8 mouse cellular contexts compared by ENCODE assay signal in genomic region chr8:88201641-88202040, GRCm38 (mm10). TPM values are rescaled to one million over a fixed set of nuclear protein-coding genes. Genes with fewer than 3 reads are reported as not detected.
DNase-seq lines count a peak whose midpoint lies in the region; ATAC-seq and TF ChIP-seq lines count a peak whose summit lies in the region.

No protein-coding gene starts in this region.

- H3K4me2 ChIP-seq in lung, embryonic 15.5 days = peak overlapping the region; percentile 95
- H3K4me2 ChIP-seq in forebrain, embryonic 14.5 days (ENCODE audit: low read length) = peak overlapping the region; percentile 69
- H3K4me2 ChIP-seq in limb, embryonic 12.5 days = peak overlapping the region; percentile 97
- peak overlapping the region; percentile 81 for H3K4me2 ChIP-seq in neural tube, embryonic 14.5 days (ENCODE audit: low read depth, low read length)

- H3K9me3 ChIP-seq in lung, embryonic 15.5 days = no peaks in the 10 kb centered on the region
- no peaks in the 10 kb centered on the region for H3K9me3 ChIP-seq in forebrain, embryonic 14.5 days (replicated peaks; ENCODE audit: control insufficient read depth, low read length)
- H3K9me3 ChIP-seq in limb, embryonic 12.5 days = no peaks in the 10 kb centered on the region
- no peaks in the 10 kb centered on the region for H3K9me3 ChIP-seq in neural tube, embryonic 14.5 days (ENCODE audit: control insufficient read depth, low read length)

- ATAC-seq in lung, embryonic 15.5 days (ENCODE audit: borderline replicate concordance, extremely low read depth, low FRiP score, low TSS enrichment) = no peak
- ATAC-seq in forebrain, embryonic 14.5 days = no peak
- no peak for ATAC-seq in limb, embryonic 12.5 days (ENCODE audit: insufficient number of reproducible peaks, insufficient read depth, low FRiP score, low TSS enrichment, low read depth)
- no peak for ATAC-seq in neural tube, embryonic 14.5 days (ENCODE audit: low read depth)

- H3K4me3 ChIP-seq in lung, embryonic 15.5 days = no peak overlapping the region; the same call in 1 of the 2 replicates
- no peak overlapping the region for H3K4me3 ChIP-seq in lung, adult 2 months (replicated peaks; ENCODE audit: extremely low read depth, low read depth, low read length)
- H3K4me3 ChIP-seq in forebrain, embryonic 14.5 days (ENCODE audit: low read depth, low read length) = peak overlapping the region; percentile 81; the same call in 1 of the 2 replicates
- H3K4me3 ChIP-seq in limb, embryonic 12.5 days (replicated peaks) = peak overlapping the region; percentile 77
- H3K4me3 ChIP-seq in neural tube, embryonic 14.5 days (ENCODE audit: low read depth, low read length) = peak overlapping the region; percentile 51

- no peak for TF ChIP-seq POLR2A in lung, adult 2 months (IDR thresholded peaks at IDR 0.05; ENCODE audit: borderline replicate concordance, extremely low read depth, low read depth, low read length)

- peaks cover 4% of the 10 kb centered on the region; the same call in 1 of the 2 replicates for H3K36me3 ChIP-seq in lung, embryonic 15.5 days
- H3K36me3 ChIP-seq in forebrain, embryonic 14.5 days (ENCODE audit: control insufficient read depth, insufficient read depth, low read length) = no peaks in the 10 kb centered on the region
- H3K36me3 ChIP-seq in limb, embryonic 12.5 days = peaks cover 26% of the 10 kb centered on the region
- 0 out of 2 replicates have a peak, but pooled peaks cover 3% of the 10 kb centered on the region for H3K36me3 ChIP-seq in neural tube, embryonic 14.5 days (ENCODE audit: control insufficient read depth, insufficient read depth, low read length)

- H3K27me3 ChIP-seq in lung, embryonic 15.5 days = no peaks in the 10 kb centered on the region
- no peaks in the 10 kb centered on the region for H3K27me3 ChIP-seq in forebrain, embryonic 14.5 days (replicated peaks; ENCODE audit: control insufficient read depth, insufficient read depth, low read length)
- no peaks in the 10 kb centered on the region for H3K27me3 ChIP-seq in limb, embryonic 12.5 days
- no peaks in the 10 kb centered on the region for H3K27me3 ChIP-seq in neural tube, embryonic 14.5 days (ENCODE audit: control insufficient read depth, insufficient read depth, low read length)

- TF ChIP-seq CTCF in lung, adult 2 months (IDR thresholded peaks at IDR 0.05; ENCODE audit: insufficient read depth, low read length) = no peak

- intact Hi-C loops in gastrocnemius, postnatal 36 days (cut with DNase I) = loop anchor here (5.0 kb wide), 1 partner anchor 41 kb away; no protein-coding TSS in a partner anchor

- WGBS in lung, embryonic 15.5 days = 42% methylated on average over 3 of the region's 3 CpGs
- WGBS in lung, adult 2 months = 43% methylated on average over 3 of the region's 3 CpGs
- WGBS in forebrain, embryonic 14.5 days = 45% methylated on average over 3 of the region's 3 CpGs
- WGBS in limb, embryonic 12.5 days = 44% methylated on average over 3 of the region's 3 CpGs
- WGBS in neural tube, embryonic 14.5 days = 64% methylated on average over 3 of the region's 3 CpGs

- H3K27ac ChIP-seq in lung, embryonic 15.5 days = no peak overlapping the region
- H3K27ac ChIP-seq in forebrain, embryonic 14.5 days (ENCODE audit: low read depth, low read length) = no peak overlapping the region
- no peak overlapping the region for H3K27ac ChIP-seq in limb, embryonic 12.5 days
- no peak overlapping the region for H3K27ac ChIP-seq in neural tube, embryonic 14.5 days (ENCODE audit: low read depth, low read length)

- H3K9ac ChIP-seq in lung, embryonic 15.5 days = no peak overlapping the region
- H3K9ac ChIP-seq in forebrain, embryonic 14.5 days (ENCODE audit: low read length) = no peak overlapping the region
- H3K9ac ChIP-seq in limb, embryonic 12.5 days (replicated peaks) = no peak overlapping the region
- H3K9ac ChIP-seq in neural tube, embryonic 14.5 days (replicated peaks; ENCODE audit: low read depth, low read length) = no peak overlapping the region

- H3K4me1 ChIP-seq in lung, embryonic 15.5 days = peaks cover 33% of the 10 kb centered on the region
- peaks cover 19% of the 10 kb centered on the region for H3K4me1 ChIP-seq in lung, adult 2 months (ENCODE audit: control insufficient read depth, insufficient read depth, low read length)
- peaks cover 18% of the 10 kb centered on the region for H3K4me1 ChIP-seq in forebrain, embryonic 14.5 days (ENCODE audit: control insufficient read depth, insufficient read depth, low read length)
- peaks cover 27% of the 10 kb centered on the region for H3K4me1 ChIP-seq in limb, embryonic 12.5 days (replicated peaks)
- peaks cover 24% of the 10 kb centered on the region for H3K4me1 ChIP-seq in neural tube, embryonic 14.5 days (ENCODE audit: control insufficient read depth, insufficient read depth, low read length)

- no peak for DNase-seq in lung, adult 2 months
- DNase-seq in forebrain, embryonic 14.5 days (ENCODE audit: low spot score) = no peak
- DNase-seq in adrenal gland, postnatal 36 days = no peak
- no peak for DNase-seq in gastrocnemius, postnatal 36 days
- DNase-seq in layer of hippocampus, postnatal 10 days (ENCODE audit: low spot score in 2 of 2) = no peak

RNA-seq across cellular contexts. Expression of gene Tent4b, which starts 2.6 kb away (rescaled TPM):
- polyA plus RNA-seq in lung, embryonic 15.5 days (2015; fragmentation: Nextera tagmentation; extraction: Ambion mirVana) = 8.4 and 8.6 TPM in 2 replicates
- polyA plus RNA-seq in lung, adult 2 months (2012; rRNA removed) = 16.5 and 22.9 TPM in 2 replicates
- 9.6 and 10.5 TPM in 2 replicates for polyA plus RNA-seq in forebrain, embryonic 14.5 days (2014; fragmentation: Nextera tagmentation; extraction: Ambion mirVana)
- polyA plus RNA-seq in limb, embryonic 12.5 days (2016; fragmentation: Nextera tagmentation; extraction: Ambion mirVana) = 10.4 and 11.9 TPM in 2 replicates
- 16.0 and 18.8 TPM in 2 replicates for polyA plus RNA-seq in neural tube, embryonic 14.5 days (2014; fragmentation: Nextera tagmentation; extraction: Ambion mirVana)
- 10 to 100 TPM; 27.9 to 32.1 TPM for total RNA-seq in adrenal gland, postnatal 36 days (2021)
- 10 to 100 TPM; 12.8 to 13.3 TPM for total RNA-seq in gastrocnemius, postnatal 36 days (2021)
- total RNA-seq in layer of hippocampus, postnatal 10 days (2021) = 10 to 100 TPM; 34.3 to 37.0 TPM

Comparison
In these comparisons a context has a peak if more than half of its experiments do, and no peak if none do; other contexts are left out.
1. H3K4me3 ChIP-seq: peak in forebrain, embryonic 14.5 days (single experiment), limb, embryonic 12.5 days (single experiment) and neural tube, embryonic 14.5 days (single experiment); none in lung, embryonic 15.5 days (single experiment) and lung, adult 2 months (single experiment).
2. Peak in every context shown above with its lines, with median percentiles within 50 percentile points of each other: H3K4me2 ChIP-seq.